Mouse (Mus musculus) stomach, embryonic 15.5 days (tissue): Measurements from ENCODE around the gene Tcf7. TPM values are rescaled to one million over a fixed set of nuclear protein-coding genes. Genes with fewer than 3 reads are reported as not detected.

Experiments used
- ATAC-seq: fragments of 200-750 bp; cut with Nextera tagmentation; 2 replicates; pipeline ENCODE4 v1.8.0; 2017; ENCODE audit warnings: low read depth, moderate number of reproducible peaks, moderate TSS enrichment; ENCODE audit not compliant: insufficient read depth, low FRiP score
- H3K27ac ChIP-seq: fragments of 300-500 bp; sonication (generic); 2 replicates; pipeline ENCODE4 v1.5.1; 2015; ENCODE audit warnings: mild to moderate bottlenecking, inconsistent platforms
- H3K27me3 ChIP-seq: fragments of 300-500 bp; sonication (generic); replicated peaks from 2 replicates; pipeline ENCODE4 v1.6.1; 2015; ENCODE audit warnings: inconsistent platforms
- H3K36me3 ChIP-seq: fragments of 300-500 bp; sonication (generic); 2 replicates; pipeline ENCODE4 v1.6.1; 2015; ENCODE audit warnings: inconsistent platforms
- H3K4me1 ChIP-seq: fragments of 300-500 bp; sonication (generic); 2 replicates; pipeline ENCODE4 v1.6.1; 2015; ENCODE audit warnings: inconsistent platforms
- H3K4me2 ChIP-seq: fragments of 300-500 bp; sonication (generic); 2 replicates; pipeline ENCODE4 v1.6.1; 2015; ENCODE audit warnings: mild to moderate bottlenecking, inconsistent platforms
- H3K4me3 ChIP-seq: fragments of 300-500 bp; sonication (generic); replicated peaks from 2 replicates; pipeline ENCODE4 v1.5.1; 2015; ENCODE audit warnings: inconsistent platforms
- H3K9ac ChIP-seq: fragments of 300-500 bp; sonication (generic); 2 replicates; pipeline ENCODE4 v1.6.1; 2015; ENCODE audit warnings: inconsistent platforms
- H3K9me3 ChIP-seq: fragments of 300-500 bp; sonication (generic); 2 replicates; pipeline ENCODE4 v1.6.1; 2016; ENCODE audit warnings: inconsistent platforms
- WGBS: fragments of 180-500 bp; shearing (Covaris S2); methylation state at CpG from one replicate; pipeline ENCODE4 v1.1.7; 2015; 5-methylcytosine and 5-hydroxymethylcytosine counted together
- polyA plus RNA-seq: library from polyadenylated mRNA; unstranded; fragments of >200 nt; fragmentation: Nextera tagmentation; extraction: Ambion mirVana; gene quantifications from 2 replicates; pipeline ENCODE4 v1.2.1, GENCODE M21; 2015

The Tcf7 gene
- polyA plus RNA-seq: 7.5 and 7.6 TPM in 2 replicates

GRCm38 (mm10) chr11:52282774-52283595 is at the start of gene Tcf7:
TSS of gene Tcf7 (minus strand) at chr11:52283014.
- peak within 1 kb of the TSS; percentile 70 for H3K4me3 ChIP-seq
- peak within 1 kb of the TSS; percentile 96 for H3K4me2 ChIP-seq
- peak; percentile 67 for ATAC-seq
- no peak within 1 kb of the TSS for H3K27ac ChIP-seq
- peaks cover 27% of the 10 kb centered on the region for H3K4me1 ChIP-seq
- peak within 1 kb of the TSS; percentile 61; the same call in 1 of the 2 replicates for H3K9ac ChIP-seq
- under 1% methylated on average over 93 of the region's 97 CpGs for WGBS
- no peaks in the 10 kb centered on the region for H3K36me3 ChIP-seq
- no peaks in the 10 kb centered on the region for H3K9me3 ChIP-seq
- no peaks in the 10 kb centered on the region for H3K27me3 ChIP-seq

GRCm38 (mm10) chr11:52327313-52327712 is 44.5 kb upstream of the Tcf7 start:
- Histone ChIP-seq H3K4me1 (no peaks in the 10 kb centered on the region), H3K9me3 (no peaks in the 10 kb centered on the region), H3K27me3 (no peaks in the 10 kb centered on the region), H3K4me2 (no peak overlapping the region), H3K4me3 (no peak overlapping the region), H3K36me3 (no peaks in the 10 kb centered on the region), H3K9ac (no peak overlapping the region), H3K27ac (no peak overlapping the region)
- 43% methylated on average over 3 of the region's 3 CpGs for WGBS
- ATAC-seq: no peak

DNA sequence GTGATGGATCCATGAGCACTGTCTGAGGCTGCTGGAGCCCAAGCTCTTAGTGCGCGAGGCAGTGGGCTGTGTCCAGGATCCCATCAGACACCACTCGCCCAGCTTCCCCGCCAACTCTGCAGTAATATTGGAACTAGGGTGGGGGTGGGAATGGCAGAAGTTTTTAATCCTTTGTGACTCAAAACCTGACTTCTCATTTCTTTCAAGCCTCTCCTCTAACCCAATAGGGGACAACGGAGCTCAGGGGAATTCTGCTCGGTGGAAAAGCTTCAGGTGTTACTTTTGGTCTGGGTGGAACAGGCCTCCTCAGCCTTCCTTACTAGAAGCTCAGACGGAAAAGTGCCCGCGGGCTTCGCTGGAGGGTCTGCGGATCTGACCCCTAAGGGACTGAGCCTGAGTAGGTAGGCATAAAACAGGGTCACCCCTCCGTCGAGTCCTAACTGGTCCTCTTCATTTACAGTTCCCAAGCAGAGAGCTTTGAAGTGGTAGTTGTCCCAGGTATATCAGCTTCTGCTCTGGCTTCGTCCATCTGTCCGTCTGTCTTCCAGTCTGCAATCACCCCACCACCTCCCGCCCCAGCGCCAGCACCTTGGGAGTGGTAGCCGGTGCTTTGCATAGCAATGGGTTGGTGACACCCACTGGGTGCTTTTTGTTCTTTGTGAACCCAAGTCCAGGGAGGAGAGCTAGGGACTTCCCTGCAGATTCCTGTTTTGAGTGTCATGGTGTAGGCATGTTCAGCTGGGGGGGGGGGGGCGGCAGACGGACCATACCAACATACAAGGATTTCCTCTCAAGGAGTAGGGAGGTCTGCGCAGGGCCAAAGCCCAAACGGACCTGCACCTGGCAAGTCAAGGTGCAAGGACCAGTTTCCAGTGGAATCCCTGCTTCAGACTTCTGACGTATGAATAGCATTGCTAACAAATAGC is 41.9 kb upstream of the Tcf7 start:
- Histone ChIP-seq H3K27ac (no peak overlapping the region), H3K9ac (no peak overlapping the region), H3K36me3 (no peaks in the 10 kb centered on the region), H3K4me3 (no peak overlapping the region), H3K4me2 (no peak overlapping the region), H3K27me3 (no peaks in the 10 kb centered on the region), H3K9me3 (no peaks in the 10 kb centered on the region), H3K4me1 (no peaks in the 10 kb centered on the region)
- no peak for ATAC-seq
- 60% methylated on average over 23 of the region's 23 CpGs for WGBS

DNA sequence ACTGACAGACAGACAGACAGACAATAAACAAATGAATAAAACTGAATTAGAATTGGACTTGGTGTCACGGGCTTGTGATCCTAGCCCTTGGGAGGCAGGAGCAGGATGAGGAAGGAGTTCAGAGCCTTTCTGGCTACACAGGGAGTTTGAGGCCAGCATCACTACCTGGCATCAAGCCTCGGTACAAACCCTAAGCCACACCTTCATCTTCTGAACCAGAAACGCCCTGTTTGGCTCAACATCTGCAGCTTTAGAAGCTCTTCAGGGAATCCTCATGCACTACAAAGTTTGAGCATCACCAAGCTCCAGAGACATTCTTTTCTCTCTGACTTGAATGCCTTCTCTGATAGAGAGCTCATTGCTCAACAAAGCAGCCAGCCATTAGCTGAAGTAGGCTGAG is 38.7 kb upstream of the Tcf7 start:
- Histone ChIP-seq H3K4me1 (no peaks in the 10 kb centered on the region), H3K27me3 (no peaks in the 10 kb centered on the region), H3K4me3 (no peak overlapping the region), H3K4me2 (no peak overlapping the region), H3K36me3 (no peaks in the 10 kb centered on the region), H3K9me3 (no peaks in the 10 kb centered on the region), H3K9ac (no peak overlapping the region), H3K27ac (no peak overlapping the region)
- 57% methylated on average over 3 of the region's 3 CpGs for WGBS
- no peak for ATAC-seq

DNA sequence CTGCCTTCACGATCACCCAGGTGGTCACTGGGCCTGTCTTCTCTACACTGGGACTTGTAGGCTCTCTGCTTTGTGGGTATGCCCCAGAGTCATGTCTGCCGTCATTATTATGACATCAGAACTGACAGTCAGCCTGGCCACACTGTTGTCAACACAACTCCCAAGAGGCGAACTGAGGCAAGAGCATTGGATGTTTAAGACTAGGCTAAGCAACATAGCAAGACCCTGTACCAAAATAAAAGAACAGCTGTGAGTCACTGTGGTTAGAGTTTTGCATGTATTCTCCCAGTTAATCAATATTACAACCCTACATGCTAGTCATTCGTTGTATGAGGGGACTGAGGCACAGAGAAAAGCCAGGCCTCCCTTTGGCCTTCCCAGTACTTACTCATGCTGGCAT is 37.7 kb upstream of the Tcf7 start:
- H3K9me3 ChIP-seq: no peaks in the 10 kb centered on the region
- WGBS: 79% methylated on average over 4 of the region's 4 CpGs
- no peaks in the 10 kb centered on the region for H3K4me1 ChIP-seq
- no peak for ATAC-seq
- H3K9ac ChIP-seq: no peak overlapping the region
- H3K4me2 ChIP-seq: no peak overlapping the region
- H3K27me3 ChIP-seq: no peaks in the 10 kb centered on the region
- no peaks in the 10 kb centered on the region for H3K36me3 ChIP-seq
- no peak overlapping the region for H3K4me3 ChIP-seq
- H3K27ac ChIP-seq: no peak overlapping the region

- Histone ChIP-seq H3K4me3 (no peak overlapping the region), H3K27me3 (no peaks in the 10 kb centered on the region), H3K4me2 (no peak overlapping the region), H3K36me3 (no peaks in the 10 kb centered on the region), H3K9me3 (no peaks in the 10 kb centered on the region), H3K27ac (no peak overlapping the region), H3K4me1 (no peaks in the 10 kb centered on the region), H3K9ac (no peak overlapping the region)
- ATAC-seq: no peak
- WGBS: 60% methylated on average over 4 of the region's 4 CpGs
Measured at GRCm38 (mm10) chr11:52319664-52320063, 36.9 kb upstream of the Tcf7 start.

GRCm38 (mm10) chr11:52318445-52318844 is 35.6 kb upstream of the Tcf7 start:
- Histone ChIP-seq H3K4me3 (no peak overlapping the region), H3K36me3 (no peaks in the 10 kb centered on the region), H3K9ac (no peak overlapping the region), H3K4me2 (no peak overlapping the region), H3K9me3 (no peaks in the 10 kb centered on the region), H3K27me3 (no peaks in the 10 kb centered on the region), H3K27ac (no peak overlapping the region), H3K4me1 (no peaks in the 10 kb centered on the region)
- ATAC-seq: no peak
- 57% methylated on average over 13 of the region's 13 CpGs for WGBS

DNA sequence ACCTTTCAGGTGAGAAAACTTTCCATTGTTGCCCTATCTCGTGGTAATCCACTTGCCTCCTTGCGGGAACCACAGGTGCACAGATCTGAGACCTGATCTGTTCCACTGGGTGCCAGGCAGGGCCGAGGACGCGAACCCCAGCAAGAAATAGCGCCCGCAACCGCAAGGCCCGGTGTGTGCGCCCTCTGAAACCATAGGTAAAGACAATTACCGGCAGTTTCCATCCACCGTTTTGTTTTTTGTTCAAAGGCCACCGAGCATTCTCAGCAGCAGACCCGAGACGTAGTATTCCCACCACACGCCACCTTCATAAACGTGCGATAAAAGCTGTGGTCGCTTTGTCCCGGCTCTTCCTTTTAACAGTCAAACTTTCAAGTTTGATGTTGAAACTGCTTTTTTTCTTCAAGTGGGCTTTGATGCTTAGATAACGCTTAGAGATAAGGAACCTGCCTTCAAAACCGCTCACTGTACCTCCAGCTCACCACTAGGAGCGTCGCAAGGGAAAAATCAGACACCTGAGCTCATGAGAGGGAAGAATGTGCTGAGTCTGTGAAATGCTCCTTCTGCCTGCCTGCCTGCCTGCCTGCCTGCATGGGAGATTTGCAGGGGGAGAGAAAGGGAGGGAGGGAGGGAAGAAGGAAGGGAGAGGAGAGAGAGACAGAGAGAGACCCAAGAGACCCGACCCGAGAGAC is 31.4 kb upstream of the Tcf7 start:
- WGBS: 20% methylated on average over 26 of the region's 26 CpGs
- Histone ChIP-seq H3K4me3 (no peak overlapping the region), H3K4me1 (no peaks in the 10 kb centered on the region), H3K27me3 (no peaks in the 10 kb centered on the region), H3K9me3 (no peaks in the 10 kb centered on the region), H3K9ac (no peak overlapping the region), H3K4me2 (0 out of 2 replicates have a peak overlapping the region, but pooled peaks have one; percentile 23), H3K27ac (no peak overlapping the region), H3K36me3 (no peaks in the 10 kb centered on the region)
- ATAC-seq: no peak

GRCm38 (mm10) chr11:52310709-52311108 is 27.9 kb upstream of the Tcf7 start:
- WGBS: 70% methylated on average over 14 of the region's 14 CpGs
- ATAC-seq: no peak
- no peaks in the 10 kb centered on the region for H3K9me3 ChIP-seq

GRCm38 (mm10) chr11:52309487-52309886 is 26.7 kb upstream of the Tcf7 start:
- no peaks in the 10 kb centered on the region for H3K27me3 ChIP-seq
- no peak overlapping the region for H3K27ac ChIP-seq
- WGBS: 57% methylated on average over 3 of the region's 3 CpGs
- no peak overlapping the region for H3K9ac ChIP-seq
- H3K9me3 ChIP-seq: no peaks in the 10 kb centered on the region
- H3K4me2 ChIP-seq: no peak overlapping the region
- no peaks in the 10 kb centered on the region for H3K4me1 ChIP-seq
- no peaks in the 10 kb centered on the region for H3K36me3 ChIP-seq
- ATAC-seq: no peak
- no peak overlapping the region for H3K4me3 ChIP-seq

More at GRCm38 (mm10) chr11:52310709-52311108, 27.9 kb upstream of the Tcf7 start:
- no peak overlapping the region for H3K9ac ChIP-seq
- no peaks in the 10 kb centered on the region for H3K36me3 ChIP-seq
- H3K27me3 ChIP-seq: no peaks in the 10 kb centered on the region
- no peaks in the 10 kb centered on the region for H3K4me1 ChIP-seq
- H3K4me2 ChIP-seq: no peak overlapping the region
- no peak overlapping the region for H3K4me3 ChIP-seq
- no peak overlapping the region for H3K27ac ChIP-seq

- Histone ChIP-seq H3K4me3 (no peak overlapping the region), H3K4me2 (no peak overlapping the region), H3K27ac (no peak overlapping the region), H3K36me3 (no peaks in the 10 kb centered on the region), H3K9me3 (no peaks in the 10 kb centered on the region), H3K27me3 (no peaks in the 10 kb centered on the region), H3K9ac (no peak overlapping the region), H3K4me1 (no peaks in the 10 kb centered on the region)
- no peak for ATAC-seq
- 73% methylated on average over 7 of the region's 7 CpGs for WGBS
Measured at GRCm38 (mm10) chr11:52306431-52306830, 23.6 kb upstream of the Tcf7 start.
